In genomic region chr7:79868475-79868874, GRCm38 (mm10) we compare ENCODE assay signal across 16 mouse cellular contexts. TPM values are rescaled to one million over a fixed set of nuclear protein-coding genes. Genes with fewer than 3 reads are reported as not detected.
DNase-seq lines count a peak whose midpoint lies in the region; ATAC-seq and TF ChIP-seq lines count a peak whose summit lies in the region.
"Had no signal": no experiment of that assay in that cellular context is flagged by ENCODE, and none has a peak within 500 bp of the region (broad histone marks: within the 10 kb centered on the region; RNA-seq: fewer than 3 reads in every experiment).

No protein-coding gene starts in this region.

- TF ChIP-seq EP300 in stomach, postnatal 0 days (optimal IDR thresholded peaks at IDR 0.05) = no peak

- H3K27me3 ChIP-seq in lung, embryonic 16.5 days (ENCODE audit: control insufficient read depth, insufficient read depth, low read depth, low read length) = no peaks in the 10 kb centered on the region
- H3K27me3 ChIP-seq in stomach, postnatal 0 days (ENCODE audit: control insufficient read depth, insufficient read depth, low read length) = no peaks in the 10 kb centered on the region
- H3K27me3 ChIP-seq: heart, embryonic 15.5 days; hindbrain, embryonic 13.5 days; liver, embryonic 15.5 days; Patski had no signal

- TF ChIP-seq POLR2A in lung, adult 2 months (IDR thresholded peaks at IDR 0.05; ENCODE audit: borderline replicate concordance, extremely low read depth, low read depth, low read length) = no peak

- no peaks in the 10 kb centered on the region for H3K4me1 ChIP-seq in lung, adult 2 months (ENCODE audit: control insufficient read depth, insufficient read depth, low read length)
- peaks cover 5% of the 10 kb centered on the region; the same call in 1 of the 2 replicates for H3K4me1 ChIP-seq in lung, embryonic 16.5 days (replicated peaks; ENCODE audit: control insufficient read depth, insufficient read depth, low read length)
- 0 out of 2 replicates have a peak, but pooled peaks cover 2% of the 10 kb centered on the region for H3K4me1 ChIP-seq in stomach, postnatal 0 days (replicated peaks; ENCODE audit: control insufficient read depth, insufficient read depth)
- H3K4me1 ChIP-seq: heart, embryonic 15.5 days; hindbrain, embryonic 13.5 days; liver, embryonic 15.5 days had no signal

- H3K4me3 ChIP-seq in lung, adult 2 months (replicated peaks; ENCODE audit: extremely low read depth, low read depth, low read length) = no peak overlapping the region
- no peak overlapping the region for H3K4me3 ChIP-seq in lung, embryonic 16.5 days (ENCODE audit: low read length)
- no peak overlapping the region for H3K4me3 ChIP-seq in stomach, postnatal 0 days (ENCODE audit: low read depth, low read length)
- H3K4me3 ChIP-seq: heart, embryonic 15.5 days; hindbrain, embryonic 13.5 days; liver, embryonic 15.5 days; midbrain, embryonic 10.5 days had no signal

- no peak overlapping the region for H3K9ac ChIP-seq in lung, embryonic 16.5 days (ENCODE audit: low read length)
- no peak overlapping the region for H3K9ac ChIP-seq in stomach, postnatal 0 days (ENCODE audit: low read length)
- H3K9ac ChIP-seq: heart, embryonic 15.5 days; hindbrain, embryonic 13.5 days; liver, embryonic 15.5 days had no signal

- peak; percentile 74 for ATAC-seq in lung, embryonic 16.5 days (ENCODE audit: low read depth)
- peak; percentile 77 for ATAC-seq in stomach, postnatal 0 days (ENCODE audit: low FRiP score, low TSS enrichment)
- ATAC-seq: Patski had no signal

- H3K9me3 ChIP-seq in lung, embryonic 16.5 days (ENCODE audit: control insufficient read depth, low read length) = no peaks in the 10 kb centered on the region
- H3K9me3 ChIP-seq in stomach, postnatal 0 days (ENCODE audit: control insufficient read depth, low read length) = no peaks in the 10 kb centered on the region
- H3K9me3 ChIP-seq: heart, embryonic 15.5 days; hindbrain, embryonic 13.5 days; liver, embryonic 15.5 days; midbrain, embryonic 10.5 days had no signal

- TF ChIP-seq CTCF in lung, adult 2 months (IDR thresholded peaks at IDR 0.05; ENCODE audit: insufficient read depth, low read length) = no peak
- TF ChIP-seq CTCF in stomach, postnatal 0 days (IDR thresholded peaks at IDR 0.05; ENCODE audit: low read depth) = no peak

- H3K27ac ChIP-seq in lung, embryonic 16.5 days (ENCODE audit: low read length) = peak overlapping the region; percentile 43
- H3K27ac ChIP-seq in stomach, postnatal 0 days (replicated peaks) = peak overlapping the region; percentile 56
- H3K27ac ChIP-seq: heart, embryonic 15.5 days; hindbrain, embryonic 13.5 days; liver, embryonic 15.5 days had no signal

- WGBS in lung, adult 2 months = 64% methylated on average over 7 of the region's 7 CpGs
- 57% methylated on average over 7 of the region's 7 CpGs for WGBS in lung, embryonic 16.5 days
- 55% methylated on average over 7 of the region's 7 CpGs for WGBS in stomach, postnatal 0 days

- peak; percentile 20 to 63 for DNase-seq in lung, adult 18-20 months
- no peak for DNase-seq in lung, adult 2 months
- DNase-seq in kidney, postnatal 10 days = peak; percentile 43
- DNase-seq in stomach, postnatal 0 days (ENCODE audit: low spot score) = peak; percentile 67
- DNase-seq in spleen, adult 18-20 months = no peak
- no peak for DNase-seq in thymus, postnatal 4 days
- no peak for DNase-seq in urinary bladder, postnatal 36 days (ENCODE audit: low spot score in 2 of 2)
- DNase-seq: cerebellum, adult 18-20 months; right cerebral cortex, adult 18-20 months; thymus, adult 18-20 months had no signal

- H3K4me2 ChIP-seq in lung, embryonic 16.5 days (ENCODE audit: low read depth, low read length) = no peak overlapping the region
- no peak overlapping the region for H3K4me2 ChIP-seq in stomach, postnatal 0 days (replicated peaks; ENCODE audit: low read depth)
- H3K4me2 ChIP-seq: heart, embryonic 15.5 days; hindbrain, embryonic 13.5 days; liver, embryonic 15.5 days had no signal

- H3K36me3 ChIP-seq in lung, embryonic 16.5 days (ENCODE audit: control insufficient read depth, insufficient read depth, low read length) = no peaks in the 10 kb centered on the region
- no peaks in the 10 kb centered on the region for H3K36me3 ChIP-seq in stomach, postnatal 0 days (ENCODE audit: control insufficient read depth, insufficient read depth, low read length)
- H3K36me3 ChIP-seq: heart, embryonic 15.5 days; hindbrain, embryonic 13.5 days; liver, embryonic 15.5 days; midbrain, embryonic 10.5 days had no signal

RNA-seq across cellular contexts. Expression of gene Anpep, which starts 7.6 kb away (rescaled TPM):
- polyA plus RNA-seq in lung, adult 2 months (2012; rRNA removed) = 72.8 and 80.7 TPM in 2 replicates
- 7.4 and 9.7 TPM in 2 replicates for polyA plus RNA-seq in lung, embryonic 16.5 days (2015; fragmentation: Nextera tagmentation; extraction: Ambion mirVana)
- 31.4 and 36.8 TPM in 2 replicates for polyA plus RNA-seq in stomach, postnatal 0 days (2015; fragmentation: Nextera tagmentation; extraction: Ambion mirVana)

RNA-seq across cellular contexts. Expression of gene Ap3s2, which starts 52.0 kb away (rescaled TPM):
- polyA plus RNA-seq in lung, adult 2 months (2012; rRNA removed) = 13.1 and 15.6 TPM in 2 replicates
- polyA plus RNA-seq in lung, embryonic 16.5 days (2015; fragmentation: Nextera tagmentation; extraction: Ambion mirVana) = 22.3 and 25.8 TPM in 2 replicates
- 17.7 and 17.8 TPM in 2 replicates for polyA plus RNA-seq in stomach, postnatal 0 days (2015; fragmentation: Nextera tagmentation; extraction: Ambion mirVana)

RNA-seq across cellular contexts. Expression of gene Mesp2, which starts 57.9 kb away (rescaled TPM):
- polyA plus RNA-seq in lung, adult 2 months (2012; rRNA removed) = 7.6 and 8.6 TPM in 2 replicates
- polyA plus RNA-seq in lung, embryonic 16.5 days (2015; fragmentation: Nextera tagmentation; extraction: Ambion mirVana) = 0.45 and 0.87 TPM in 2 replicates
- polyA plus RNA-seq in stomach, postnatal 0 days (2015; fragmentation: Nextera tagmentation; extraction: Ambion mirVana) = 1.5 and 2.5 TPM in 2 replicates
- polyA plus RNA-seq: liver, embryonic 15.5 days had no signal

Comparison
In these comparisons a context has a peak if more than half of its experiments do, and no peak if none do; other contexts are left out.
1. DNase-seq: peak in lung, adult 18-20 months (2 of 2), kidney, postnatal 10 days (single experiment) and stomach, postnatal 0 days (single experiment); none in lung, adult 2 months (single experiment), spleen, adult 18-20 months (0 of 2), thymus, postnatal 4 days (single experiment) and urinary bladder, postnatal 36 days (0 of 2).